Mouse (Mus musculus): Measurements from ENCODE around the gene Bnip3.

The Bnip3 gene

DNA sequence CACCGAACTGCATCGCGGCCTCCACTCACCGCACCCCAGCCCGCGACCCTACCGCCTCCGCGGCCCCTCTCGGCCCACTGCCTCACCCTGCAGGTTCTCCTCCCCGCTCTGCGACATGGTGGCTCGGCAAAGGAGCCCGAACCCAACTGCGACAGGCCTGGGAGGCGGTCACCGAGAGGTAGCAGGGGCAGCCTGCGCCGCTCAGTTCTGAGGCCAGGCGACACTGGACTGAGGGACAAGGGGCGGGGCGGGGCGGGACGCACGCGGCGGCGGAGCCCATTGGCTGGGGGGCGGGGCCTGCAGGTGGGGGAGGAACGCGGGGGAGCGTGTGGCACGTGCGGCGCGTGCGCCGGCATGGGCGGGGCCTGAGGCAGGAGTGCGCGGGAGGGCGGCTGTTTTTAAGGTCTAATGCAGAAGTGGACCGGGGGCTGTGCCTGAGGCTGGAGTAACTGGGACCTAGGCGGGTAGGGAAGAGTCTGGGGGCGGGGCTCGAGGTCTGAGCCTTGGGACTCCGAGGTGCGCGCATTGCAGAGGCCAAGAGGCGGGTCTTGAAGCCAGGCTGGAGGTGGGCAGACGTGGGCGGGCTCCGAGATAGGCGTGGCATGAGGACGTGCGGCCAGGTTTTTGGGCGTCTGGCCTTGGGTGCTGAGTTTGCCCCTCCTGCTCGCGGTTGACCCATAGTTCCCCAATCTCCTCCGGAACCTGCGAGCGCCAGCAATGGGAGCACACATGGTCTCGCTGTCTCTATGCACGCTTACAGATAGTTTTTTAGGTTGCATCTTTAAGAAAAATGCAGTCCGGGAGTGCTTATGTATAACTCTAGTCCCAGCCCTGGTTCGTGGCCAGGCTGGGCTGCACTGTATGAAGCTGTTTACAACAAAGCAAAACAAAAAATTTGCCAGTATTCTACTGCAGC lies at the start of gene Bnip3:
Gene Bnip3 (minus strand): TSS at position 243 of the 916 bp plus-strand sequence.
- DNase-seq (ENCODE audit: low spot score): peak; percentile 93

DNA sequence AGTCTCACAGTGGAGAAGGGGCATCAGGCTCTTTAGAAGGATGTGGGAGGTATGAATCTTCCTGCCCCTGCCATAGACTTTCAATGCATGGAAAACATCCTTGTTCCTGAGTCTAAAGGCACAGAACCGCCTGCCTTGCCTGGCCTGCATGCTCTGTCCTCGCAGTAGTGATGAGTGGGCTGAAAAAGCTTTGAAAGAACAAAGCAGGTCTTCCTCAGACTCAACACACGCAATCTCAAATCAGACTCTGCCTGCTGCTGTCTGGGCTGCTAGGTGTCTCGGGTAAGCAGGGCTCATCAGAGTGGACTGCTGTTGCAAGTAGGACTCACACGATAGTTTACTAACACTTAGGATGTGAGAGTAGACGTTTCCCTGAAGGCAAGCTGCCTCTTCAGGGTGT lies 47.8 kb upstream of the Bnip3 start:
- no peak for DNase-seq (ENCODE audit: low spot score)

DNA sequence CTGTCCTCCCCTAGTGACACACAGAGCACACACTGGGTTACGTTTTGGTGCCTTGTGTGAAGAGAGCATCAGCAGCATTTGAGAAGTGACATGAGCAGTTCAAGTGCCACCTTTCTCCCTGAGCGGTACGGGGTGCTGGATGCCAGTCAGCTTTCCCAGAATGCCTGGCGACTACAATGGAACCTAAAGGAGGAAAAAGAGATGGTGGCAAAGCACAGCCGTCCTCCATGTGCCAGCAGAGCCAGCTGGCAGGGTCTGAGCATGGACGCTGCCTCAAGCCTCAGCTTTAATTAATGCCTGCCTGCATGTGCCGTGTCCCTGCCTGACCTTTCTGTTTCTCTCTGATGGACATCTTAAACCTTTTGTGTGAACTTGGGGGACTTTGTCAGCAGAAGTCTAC lies 46.5 kb upstream of the Bnip3 start:
- no peak for DNase-seq (ENCODE audit: low spot score)

DNA sequence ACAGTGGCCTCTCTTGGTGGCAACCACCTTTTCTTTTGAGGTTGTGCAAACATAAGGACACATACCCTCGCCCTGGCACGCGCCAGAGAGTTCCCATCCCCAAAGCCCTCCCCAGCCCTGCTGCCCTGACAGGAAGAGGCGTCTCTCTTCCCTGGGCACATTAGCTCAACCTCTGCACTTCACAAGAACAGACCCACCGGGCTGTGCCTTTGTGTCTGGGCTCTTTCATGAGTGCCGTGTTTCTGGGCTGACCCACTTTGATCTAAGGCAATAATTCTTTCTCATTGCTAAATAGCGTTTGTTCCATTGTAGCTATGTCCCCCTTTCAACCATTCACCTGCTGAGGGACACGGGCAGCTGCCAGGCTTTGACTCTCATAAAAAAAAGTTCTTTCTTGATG lies 39.0 kb upstream of the Bnip3 start:
- no peak for DNase-seq (ENCODE audit: low spot score)

DNA sequence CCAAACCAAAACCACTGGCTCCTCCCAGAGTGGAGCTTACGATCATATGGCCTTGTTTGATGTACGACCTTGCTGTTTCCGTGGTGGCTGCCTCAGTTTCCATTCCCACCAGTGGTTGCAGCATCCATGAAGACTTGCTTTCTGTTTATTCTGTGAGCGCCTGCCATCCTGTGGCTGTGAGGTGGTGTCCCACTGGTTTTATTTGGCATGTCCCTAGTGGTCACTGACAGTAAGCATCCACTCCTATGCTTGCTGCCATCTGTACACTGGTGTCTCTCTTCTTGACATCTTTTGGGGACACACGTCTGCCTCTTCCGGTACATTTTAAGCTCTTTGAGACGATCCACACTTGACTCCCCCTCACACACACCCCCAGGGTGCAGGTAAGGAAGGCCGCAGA lies 38.4 kb upstream of the Bnip3 start:
- DNase-seq (ENCODE audit: low spot score): no peak

DNA sequence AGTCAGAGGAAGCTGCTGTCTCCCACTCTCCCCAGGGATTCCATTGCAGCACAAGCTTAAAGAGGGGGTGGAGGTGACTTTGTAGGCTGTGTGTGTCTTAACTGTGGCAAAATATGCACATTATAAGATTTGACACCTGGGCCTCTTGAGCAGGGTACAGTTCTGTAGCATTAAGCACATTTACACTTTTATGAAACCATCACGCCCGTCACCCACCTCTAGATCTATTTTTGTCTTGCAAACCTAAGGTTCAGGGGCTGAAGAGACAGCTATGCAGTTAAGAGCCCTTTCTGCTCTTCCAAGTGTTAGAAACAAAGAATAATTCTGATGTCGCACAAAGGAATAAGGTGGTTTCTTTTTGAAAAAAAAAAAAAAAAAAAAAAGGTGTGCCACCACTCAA lies 36.3 kb upstream of the Bnip3 start:
- DNase-seq (ENCODE audit: low spot score): no peak

DNA sequence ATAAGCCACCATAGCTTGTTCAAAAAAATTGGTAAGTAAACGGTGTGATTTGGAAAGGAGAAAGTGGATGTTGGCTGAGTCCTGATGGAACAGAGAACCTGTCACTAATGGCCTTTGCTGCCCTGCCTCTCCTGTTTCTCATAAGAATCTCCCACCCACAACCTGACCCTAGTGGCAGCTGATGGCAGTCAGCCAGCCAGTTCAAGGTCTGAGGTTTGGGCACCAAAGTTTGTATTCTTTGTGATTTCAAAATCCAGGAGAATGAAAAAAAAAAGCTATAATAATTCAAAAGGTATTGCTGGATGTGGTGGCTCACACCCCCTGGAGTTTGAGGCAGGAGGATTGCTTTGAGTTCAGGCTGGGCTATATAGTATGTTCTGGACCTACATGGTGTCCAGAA lies 33.0 kb upstream of the Bnip3 start:
- no peak for DNase-seq (ENCODE audit: low spot score)

DNA sequence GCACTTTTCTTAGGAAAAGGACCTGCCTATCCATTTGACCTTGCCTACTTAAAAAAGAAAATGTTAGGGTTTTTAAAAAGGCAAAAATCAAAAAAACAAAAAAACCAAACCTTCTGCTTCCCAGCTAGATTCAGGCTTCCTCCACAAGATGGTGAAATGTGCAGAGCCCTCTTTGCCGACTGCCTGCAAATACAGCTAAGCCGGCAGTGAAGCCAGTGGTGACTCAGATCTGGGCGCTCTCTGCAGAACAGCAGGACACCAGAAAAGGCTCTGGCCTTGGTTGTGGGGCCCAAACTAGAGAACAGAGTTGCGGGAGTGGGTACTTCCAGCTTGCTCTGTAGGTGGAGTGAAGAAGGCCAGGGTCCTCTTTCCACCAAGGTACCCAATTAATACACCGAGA lies 32.3 kb upstream of the Bnip3 start:
- no peak for DNase-seq (ENCODE audit: low spot score)

DNA sequence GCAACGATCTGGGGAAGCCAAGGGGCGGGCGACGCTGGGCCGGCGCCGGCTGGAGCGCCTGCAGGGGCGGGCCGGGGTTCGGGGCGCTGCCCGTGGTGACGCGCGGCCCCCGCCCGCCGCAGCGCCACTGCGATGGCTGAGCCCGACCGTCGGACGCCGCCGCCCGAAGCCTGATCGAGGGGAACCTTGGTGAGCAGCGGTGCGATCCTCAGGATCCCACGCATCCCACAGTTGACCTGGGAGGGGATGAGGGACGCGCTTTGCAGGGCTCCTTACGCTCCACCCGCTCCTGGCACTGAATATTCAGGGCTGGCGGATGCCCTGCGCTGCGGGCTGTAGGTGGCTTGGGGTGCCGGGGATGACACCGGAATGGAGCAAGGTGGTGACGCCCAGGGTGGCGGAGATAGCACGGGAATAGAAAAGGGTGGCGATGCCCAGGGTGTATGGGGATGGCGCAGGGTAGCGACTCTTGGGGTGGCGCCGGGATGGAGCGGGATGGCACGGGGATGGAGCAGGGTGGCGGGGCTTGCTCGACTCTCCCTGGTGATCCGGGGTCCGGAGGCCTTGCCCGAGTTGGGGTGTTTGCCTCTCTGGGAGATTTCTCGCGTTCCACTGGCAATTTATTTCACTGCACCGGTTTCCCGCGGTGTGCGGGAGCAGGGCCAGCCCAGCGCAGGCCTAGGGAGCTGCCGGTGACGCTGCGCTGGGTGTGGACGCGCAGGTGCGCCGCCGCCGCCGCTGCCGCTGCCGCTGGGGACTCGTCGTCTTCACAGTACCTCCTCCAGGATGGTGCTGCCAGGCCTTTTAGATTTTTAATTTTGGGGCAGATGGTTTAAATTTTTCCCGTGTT lies 31.5 kb upstream of the Bnip3 start, which contains the start of gene Jakmip3:
Gene Jakmip3 (plus strand): TSS at position 119 of the 850 bp plus-strand sequence.
- DNase-seq (ENCODE audit: low spot score): no peak

DNA sequence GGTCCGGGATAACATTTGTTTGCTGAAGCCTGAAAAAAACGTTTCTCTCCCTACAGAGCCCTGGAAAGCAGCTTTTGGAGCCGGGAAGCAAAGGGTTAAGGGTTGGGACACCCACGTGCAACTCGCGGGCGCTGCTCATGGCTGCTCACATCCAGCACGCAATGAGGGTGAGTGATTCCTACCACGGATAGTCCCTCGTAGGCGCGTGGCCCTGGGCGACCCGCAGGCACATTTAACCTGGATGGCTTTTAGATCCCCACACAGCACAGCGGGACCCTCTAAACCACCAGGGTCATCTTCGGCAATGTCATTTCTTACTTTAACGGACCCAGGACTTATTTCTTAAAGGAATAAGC lies 30.9 kb upstream of the Bnip3 start:
- DNase-seq (ENCODE audit: low spot score): no peak

DNA sequence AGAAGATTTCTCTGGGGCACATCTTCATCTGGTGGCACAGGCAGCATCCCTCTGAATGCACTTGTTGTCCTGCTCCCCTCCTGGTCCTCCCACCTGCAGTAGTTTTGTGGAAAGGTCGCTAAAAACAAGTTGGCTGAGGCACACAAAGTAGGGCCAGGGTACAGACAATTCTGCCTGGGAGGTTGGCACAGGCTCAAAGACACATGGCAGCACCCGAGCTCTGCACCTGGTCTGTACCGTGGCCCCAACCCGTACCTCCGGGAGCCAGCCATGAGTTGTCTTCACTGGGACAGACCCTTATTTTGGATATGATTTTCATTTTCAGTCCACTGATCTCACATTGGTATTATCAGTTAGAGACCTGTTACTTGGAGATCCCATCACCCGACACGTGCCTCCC lies 29.7 kb upstream of the Bnip3 start:
- DNase-seq (ENCODE audit: low spot score): no peak

DNA sequence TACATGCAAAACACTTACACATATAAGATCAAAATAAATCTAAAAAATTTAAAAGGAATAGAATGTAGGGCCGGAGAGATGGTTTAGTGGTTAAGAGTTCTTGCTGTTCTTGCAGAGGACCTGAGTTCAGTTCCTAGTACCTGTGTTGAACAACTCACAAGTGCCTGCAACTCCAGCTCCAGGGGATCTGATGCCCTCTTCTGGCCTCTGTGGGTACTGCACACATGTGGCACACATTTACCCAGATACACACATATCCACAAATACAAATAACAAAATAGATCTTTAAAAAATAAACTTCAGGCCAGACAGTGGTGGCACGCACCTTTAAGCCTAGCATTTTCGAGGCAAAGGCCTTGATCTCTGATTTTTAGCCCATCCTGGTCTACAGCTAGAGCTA lies 25.2 kb upstream of the Bnip3 start:
- no peak for DNase-seq (ENCODE audit: low spot score)

DNA sequence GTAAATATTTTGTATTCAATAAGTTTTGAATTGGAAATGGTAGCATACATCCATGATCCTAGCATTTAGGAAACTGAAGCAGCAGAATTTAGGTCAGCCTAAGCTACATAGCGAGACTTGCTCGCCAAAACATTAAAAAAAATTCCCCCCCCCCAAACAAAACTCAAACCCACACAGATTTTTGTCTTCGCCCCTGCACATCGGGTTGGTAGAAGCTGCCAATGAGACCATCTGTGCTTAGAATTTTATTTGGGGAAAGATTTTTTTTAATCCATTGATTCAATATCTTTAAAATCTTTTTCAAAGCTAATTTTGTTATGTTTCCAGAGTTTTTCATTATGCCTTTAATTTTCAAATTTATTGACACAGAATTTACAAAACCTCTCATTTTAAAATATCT lies 19.1 kb upstream of the Bnip3 start:
- DNase-seq (ENCODE audit: low spot score): no peak

DNA sequence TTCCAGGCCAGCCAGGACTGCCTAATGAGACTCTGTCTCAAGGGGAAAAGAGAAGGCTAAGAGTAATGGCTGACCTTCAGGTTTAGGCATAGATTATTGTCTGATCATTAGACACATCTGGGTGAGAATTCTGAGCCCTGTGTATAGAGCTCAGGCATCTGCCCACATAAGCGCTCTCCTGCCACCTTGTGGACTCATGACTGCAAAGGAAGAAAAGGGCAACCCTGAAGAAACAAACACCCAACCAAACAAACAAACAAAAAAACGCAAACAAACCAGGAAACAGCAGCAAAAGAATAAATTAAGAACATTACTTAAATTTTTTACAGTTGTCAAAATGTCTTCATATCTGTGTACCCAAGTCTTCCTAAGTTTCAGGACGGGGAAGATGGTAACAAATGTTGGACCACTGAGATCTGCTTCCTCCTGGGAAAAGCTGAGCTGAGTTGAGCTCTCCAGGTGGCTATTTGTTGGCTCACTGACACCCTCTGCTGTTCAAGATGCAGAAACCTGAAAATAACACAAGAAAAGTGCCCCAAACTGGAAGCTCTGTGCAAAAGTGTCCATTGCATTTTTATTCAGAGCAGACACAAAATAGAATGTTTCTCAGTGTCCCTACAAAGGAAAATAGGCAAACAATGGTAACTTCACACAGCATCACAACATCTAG lies 14.6 kb upstream of the Bnip3 start:
- DNase-seq (ENCODE audit: low spot score): no peak

DNA sequence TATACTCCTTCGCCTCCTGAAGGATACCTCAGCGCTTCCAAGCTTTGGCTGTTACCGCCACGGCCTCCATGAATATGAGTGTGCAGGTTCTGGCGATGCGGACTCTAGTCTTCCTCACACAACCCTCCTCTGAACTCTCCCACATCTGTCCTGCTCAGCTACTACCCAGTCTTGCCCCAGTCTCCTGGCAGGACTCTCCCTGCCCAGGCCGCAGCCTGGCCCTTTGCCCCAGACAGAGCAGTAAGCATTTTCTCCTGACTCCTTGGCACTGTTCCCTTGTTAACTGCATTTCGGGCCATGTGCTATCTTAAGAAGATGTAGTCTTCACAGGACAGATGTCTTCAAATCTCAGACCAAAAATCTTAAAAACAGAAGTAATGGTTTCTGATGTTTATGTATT lies 12.3 kb upstream of the Bnip3 start:
- no peak for DNase-seq (ENCODE audit: low spot score)

DNA sequence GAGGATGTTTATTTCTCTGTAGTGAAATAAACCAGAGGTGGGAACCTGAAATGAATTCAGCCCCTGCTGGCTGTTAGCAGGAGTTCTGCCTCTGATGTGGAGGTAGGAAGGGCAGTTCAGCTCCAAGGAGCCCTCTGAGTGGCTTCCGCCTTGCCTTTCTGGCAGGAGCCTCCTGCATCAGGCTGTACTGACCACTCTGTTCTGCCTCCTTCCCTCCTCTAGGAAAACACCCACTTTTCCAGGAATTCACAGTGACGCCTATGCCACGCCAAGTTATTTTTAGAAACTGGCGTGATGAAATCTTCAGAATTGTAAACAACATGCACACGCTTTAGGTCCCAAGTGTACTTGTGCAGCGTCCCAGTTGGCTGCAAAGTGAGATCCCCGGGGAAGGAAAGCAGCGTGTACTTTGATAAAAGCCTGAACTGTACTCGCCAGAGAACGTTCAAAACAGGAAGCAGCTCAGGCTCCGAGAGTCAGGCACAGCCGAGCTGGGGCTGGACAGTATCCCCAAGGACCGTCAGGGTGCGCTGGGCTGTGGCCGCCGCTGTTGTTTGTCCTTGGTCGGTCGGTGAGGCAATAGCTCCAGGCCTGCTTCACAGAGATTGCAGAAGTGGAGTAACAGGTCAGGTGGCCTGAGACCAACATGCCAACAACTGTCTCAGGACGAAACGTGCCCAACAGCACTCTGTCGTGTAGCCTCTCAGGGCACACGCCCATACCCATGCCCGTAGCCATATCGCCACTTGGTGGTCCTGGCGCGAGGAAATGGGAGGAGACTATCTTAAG lies 10.0 kb upstream of the Bnip3 start:
- peak; percentile 79 for DNase-seq (ENCODE audit: low spot score)

DNA sequence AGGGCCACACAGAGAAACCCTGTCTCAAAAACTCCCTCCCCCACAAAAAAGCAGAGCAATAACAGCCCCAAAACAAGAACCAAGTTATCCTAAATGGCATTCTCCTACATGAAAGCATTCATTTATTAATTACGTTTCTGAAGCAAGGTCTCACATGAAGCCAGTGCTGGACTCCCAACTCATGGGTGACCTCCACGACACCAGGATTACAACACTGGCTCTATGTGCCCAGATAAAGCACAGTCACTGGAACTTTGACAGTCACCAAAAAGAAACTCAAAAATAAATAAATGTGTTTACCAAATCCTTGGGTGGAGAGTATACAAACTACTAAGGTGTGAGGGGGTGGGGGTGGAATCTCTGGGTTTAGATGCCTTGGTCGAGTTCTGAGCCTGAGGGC lies 4.3 kb upstream of the Bnip3 start:
- DNase-seq (ENCODE audit: low spot score): no peak

DNA sequence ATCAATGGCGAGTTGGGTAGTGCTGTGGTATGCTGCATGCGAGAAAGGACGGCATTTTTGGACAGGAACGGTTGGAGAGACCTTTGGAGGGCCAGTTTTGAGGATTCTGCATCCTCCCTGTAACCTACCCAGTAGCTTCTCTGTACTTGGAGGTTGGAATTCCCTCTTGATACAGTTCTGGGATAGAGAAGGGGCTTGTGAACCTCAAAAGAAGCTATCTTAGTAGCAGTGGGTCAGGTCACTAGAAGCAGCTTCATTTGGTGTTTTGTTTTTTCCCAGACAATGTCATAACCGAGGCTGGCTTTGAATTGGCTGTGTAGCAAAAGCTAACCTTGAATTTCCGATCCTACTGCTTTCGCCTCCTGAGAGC lies 859 bp upstream of the Bnip3 start:
- DNase-seq (ENCODE audit: low spot score): no peak

DNA sequence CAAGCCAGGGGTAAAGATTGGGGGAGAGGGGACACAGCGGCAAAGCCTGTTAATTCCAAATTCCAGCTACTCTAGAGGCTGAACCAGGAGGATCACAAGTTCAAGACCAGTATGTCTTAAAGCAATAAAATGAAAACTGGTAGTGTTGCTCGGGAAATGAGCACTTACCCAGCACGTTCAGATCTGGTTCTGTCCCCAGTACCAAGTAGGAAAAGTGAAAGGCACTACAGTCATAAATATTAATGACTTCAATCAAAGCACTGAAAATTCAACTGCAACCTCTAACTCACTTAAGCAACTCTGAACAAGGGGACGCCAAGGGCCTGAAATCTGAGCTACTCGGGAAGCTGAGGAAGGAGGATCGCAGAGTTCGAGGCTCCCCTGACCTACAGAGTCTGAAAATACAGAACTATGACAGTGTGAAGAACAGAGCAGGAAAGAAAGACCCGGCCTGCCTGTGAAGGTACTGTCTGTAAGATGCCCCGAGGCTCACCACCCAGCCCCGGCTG lies 497 bp downstream of the Bnip3 start:
- DNase-seq (ENCODE audit: low spot score): no peak

DNA sequence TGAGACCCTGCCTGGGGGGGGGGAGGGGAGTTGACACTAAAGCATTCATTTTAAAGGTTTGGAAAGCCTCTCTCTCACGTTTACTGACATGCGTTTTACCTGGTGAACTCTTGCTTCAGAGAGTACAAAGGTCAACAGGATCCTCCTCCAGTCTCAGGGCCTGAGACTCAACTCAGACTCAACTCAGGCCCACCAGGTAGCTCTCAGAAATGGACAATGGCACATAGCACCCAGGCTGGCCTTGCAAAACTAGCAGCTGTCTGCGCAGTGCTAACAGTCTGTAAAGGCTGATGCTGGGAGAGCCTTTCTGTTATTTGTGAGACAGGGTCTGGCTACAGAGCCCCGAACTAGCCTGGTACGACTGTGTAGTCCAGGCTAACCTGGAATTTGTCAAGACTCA lies 1.3 kb downstream of the Bnip3 start:
- DNase-seq (ENCODE audit: low spot score): no peak

DNA sequence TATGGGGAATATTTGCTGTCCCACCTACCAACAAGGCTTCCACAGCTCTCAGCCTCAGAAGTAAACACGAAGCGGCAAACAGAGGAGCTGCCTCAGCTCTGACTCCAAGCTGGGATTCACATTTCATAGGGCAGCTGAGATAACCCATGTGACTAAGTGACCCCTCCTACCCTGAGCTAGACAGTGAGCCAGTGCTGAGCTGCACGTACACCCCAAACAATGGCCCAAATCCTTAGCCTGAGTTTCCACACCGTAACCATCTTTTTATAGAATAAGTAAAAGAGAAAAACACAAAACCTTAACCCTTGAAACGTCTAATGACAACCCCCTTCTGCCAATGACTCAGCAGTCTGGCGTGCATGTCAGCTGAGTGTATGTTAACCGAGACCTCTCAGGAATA lies 2.3 kb downstream of the Bnip3 start:
- DNase-seq (ENCODE audit: low spot score): no peak

DNA sequence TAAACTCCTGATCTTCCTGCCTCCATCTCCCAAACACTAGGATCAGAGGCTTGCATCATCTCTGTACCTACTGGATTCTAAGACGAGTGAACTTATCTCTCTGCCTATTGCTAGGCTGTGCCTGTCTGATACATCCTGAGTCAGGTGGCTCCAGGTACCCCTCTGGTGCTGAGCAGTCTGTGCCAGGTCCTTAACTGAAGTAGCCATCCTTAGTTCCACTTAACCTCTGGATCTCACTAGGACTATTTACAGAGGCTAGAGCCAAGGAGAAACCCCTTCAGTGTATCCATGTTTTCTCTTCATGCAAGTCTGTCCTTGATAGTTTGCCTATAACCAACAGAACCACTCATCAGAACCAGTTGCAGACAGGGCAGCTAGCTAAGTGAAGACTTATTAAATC lies 2.9 kb downstream of the Bnip3 start:
- DNase-seq (ENCODE audit: low spot score): no peak
